Mouse (Mus musculus) lung, embryonic 16.5 days (tissue): ENCODE data around the gene Sema3f. TPM values are rescaled to one million over a fixed set of nuclear protein-coding genes. Genes with fewer than 3 reads are reported as not detected.

Experiments used
- ATAC-seq: fragments of 200-750 bp; cut with Nextera tagmentation; 2 replicates; pipeline ENCODE4 v1.8.0; 2017; ENCODE audit warnings: low read depth, mild to moderate bottlenecking, moderate library complexity
- H3K27ac ChIP-seq: fragments of 300-500 bp; sonication (generic); 2 replicates; pipeline ENCODE4 v1.5.1; 2014; ENCODE audit warnings: mild to moderate bottlenecking, control low read depth, low read length
- H3K27me3 ChIP-seq: fragments of 300-500 bp; sonication (generic); 2 replicates; pipeline ENCODE4 v1.6.1; 2014; ENCODE audit warnings: low read depth, low read length, mixed read lengths; ENCODE audit not compliant: control insufficient read depth, insufficient read depth
- H3K36me3 ChIP-seq: fragments of 300-500 bp; sonication (generic); 2 replicates; pipeline ENCODE4 v1.6.1; 2014; ENCODE audit warnings: low read length; ENCODE audit not compliant: control insufficient read depth, insufficient read depth
- H3K4me1 ChIP-seq: fragments of 300-500 bp; sonication (generic); replicated peaks from 2 replicates; pipeline ENCODE4 v1.6.1; 2014; ENCODE audit warnings: low read length, mixed read lengths; ENCODE audit not compliant: control insufficient read depth, insufficient read depth
- H3K4me2 ChIP-seq: fragments of 300-500 bp; sonication (generic); 2 replicates; pipeline ENCODE4 v1.6.1; 2014; ENCODE audit warnings: low read depth, low read length, control low read depth
- H3K4me3 ChIP-seq: fragments of 300-500 bp; sonication (generic); 2 replicates; pipeline ENCODE4 v1.5.1; 2014; ENCODE audit warnings: mild to moderate bottlenecking, low read length, control low read depth
- H3K9ac ChIP-seq: fragments of 300-500 bp; sonication (generic); 2 replicates; pipeline ENCODE4 v1.6.1; 2014; ENCODE audit warnings: low read length, control low read depth
- H3K9me3 ChIP-seq: fragments of 300-500 bp; sonication (generic); 2 replicates; pipeline ENCODE4 v1.6.1; 2016; ENCODE audit warnings: low read length; ENCODE audit not compliant: control insufficient read depth
- WGBS: fragments of 180-500 bp; shearing (Covaris S2); extraction: QIAGEN DNeasy Blood & Tissue Kit; methylation state at CpG from one replicate; pipeline ENCODE4 v1.1.7; 2014; 5-methylcytosine and 5-hydroxymethylcytosine counted together
- polyA plus RNA-seq: library from polyadenylated mRNA; unstranded; fragments of >200 nt; fragmentation: Nextera tagmentation; extraction: Ambion mirVana; gene quantifications from 2 replicates; pipeline ENCODE4 v1.2.1, GENCODE M21; 2015

Sema3f gene
- polyA plus RNA-seq, 1 experiment from 2014 or later, result 10.4 TPM

DNA sequence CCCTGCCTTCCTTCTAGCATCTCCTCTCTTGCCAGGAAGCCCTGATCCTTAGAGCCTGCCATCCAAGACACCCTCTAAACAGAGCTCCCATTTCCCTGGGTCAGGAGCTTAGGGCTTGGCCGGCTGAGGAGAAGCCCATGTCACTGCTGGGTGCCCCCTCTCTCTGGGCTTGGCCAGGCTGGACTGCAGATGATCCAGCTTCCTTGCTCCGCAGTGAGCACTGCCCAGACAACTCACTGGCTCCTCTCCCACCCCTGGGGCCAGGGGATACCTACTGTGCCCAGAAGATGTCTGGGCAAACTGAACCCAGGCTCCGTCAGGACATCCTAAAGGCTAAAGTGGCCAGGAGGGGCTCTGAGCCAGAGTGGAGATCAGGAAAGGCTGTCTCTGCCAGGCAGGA, 50.3 kb downstream of the Sema3f start:
- 84% methylated on average over 3 of the region's 3 CpGs for WGBS
- H3K4me1 ChIP-seq, result no peaks in the 10 kb centered on the region
- no peak overlapping the region for H3K9ac ChIP-seq
- H3K9me3 ChIP-seq, result no peaks in the 10 kb centered on the region
- no peak for ATAC-seq
- H3K4me2 ChIP-seq, result no peak overlapping the region
- no peak overlapping the region for H3K4me3 ChIP-seq
- H3K36me3 ChIP-seq, result no peaks in the 10 kb centered on the region
- no peak overlapping the region for H3K27ac ChIP-seq
- no peaks in the 10 kb centered on the region for H3K27me3 ChIP-seq

DNA sequence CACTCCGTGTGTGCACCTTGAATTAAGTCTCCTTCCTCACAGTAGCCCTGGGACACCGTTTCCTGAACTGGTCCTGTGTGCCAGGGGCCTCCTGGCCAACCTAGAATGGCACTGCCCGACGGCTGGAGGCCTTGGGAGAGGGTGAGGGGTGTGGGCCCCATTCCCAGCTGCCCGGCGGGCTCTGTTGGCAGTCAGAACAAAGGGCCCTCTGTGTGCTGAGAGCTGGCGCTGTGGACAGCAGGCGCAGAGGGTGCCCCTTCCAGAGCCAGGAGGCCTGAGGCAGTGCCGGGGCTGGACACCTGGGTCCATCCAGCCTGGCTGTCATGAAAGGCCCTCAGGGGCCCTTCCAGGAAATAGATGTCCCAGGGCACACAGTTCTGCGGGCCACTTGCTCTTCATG, 50.7 kb downstream of the Sema3f start:
- WGBS, result 71% methylated on average over 10 of the region's 10 CpGs
- Histone ChIP-seq H3K27me3 (no peaks in the 10 kb centered on the region), H3K4me2 (no peak overlapping the region), H3K27ac (no peak overlapping the region), H3K9me3 (no peaks in the 10 kb centered on the region), H3K36me3 (no peaks in the 10 kb centered on the region), H3K4me1 (no peaks in the 10 kb centered on the region), H3K4me3 (no peak overlapping the region), H3K9ac (no peak overlapping the region)
- 0 out of 2 replicates have a peak, but pooled peaks have one; percentile 44 for ATAC-seq

DNA sequence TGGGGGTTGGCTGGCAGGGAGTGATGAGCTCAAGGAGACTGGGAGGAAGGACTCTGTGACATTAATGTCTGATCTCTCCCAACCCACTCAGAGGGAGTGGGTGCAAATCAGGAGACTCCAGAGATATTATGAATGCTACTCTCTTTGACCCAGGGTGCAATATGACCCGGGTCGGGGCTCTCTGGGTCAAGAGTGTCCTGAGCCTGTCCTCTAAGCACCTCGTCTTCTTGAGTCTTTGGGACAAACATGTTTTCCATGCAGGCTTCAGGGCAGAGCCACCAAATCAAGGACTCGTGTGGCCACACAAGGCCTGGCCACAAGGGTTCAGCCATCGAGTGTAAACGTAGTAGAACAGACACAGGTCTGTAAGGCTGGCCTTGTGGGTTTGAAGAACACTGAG, 52.2 kb downstream of the Sema3f start:
- ATAC-seq, result no peak
- Histone ChIP-seq H3K27ac (no peak overlapping the region), H3K9me3 (no peaks in the 10 kb centered on the region), H3K4me3 (no peak overlapping the region), H3K4me1 (no peaks in the 10 kb centered on the region), H3K9ac (no peak overlapping the region), H3K4me2 (no peak overlapping the region), H3K27me3 (no peaks in the 10 kb centered on the region), H3K36me3 (no peaks in the 10 kb centered on the region)
- 74% methylated on average over 6 of the region's 6 CpGs for WGBS

DNA sequence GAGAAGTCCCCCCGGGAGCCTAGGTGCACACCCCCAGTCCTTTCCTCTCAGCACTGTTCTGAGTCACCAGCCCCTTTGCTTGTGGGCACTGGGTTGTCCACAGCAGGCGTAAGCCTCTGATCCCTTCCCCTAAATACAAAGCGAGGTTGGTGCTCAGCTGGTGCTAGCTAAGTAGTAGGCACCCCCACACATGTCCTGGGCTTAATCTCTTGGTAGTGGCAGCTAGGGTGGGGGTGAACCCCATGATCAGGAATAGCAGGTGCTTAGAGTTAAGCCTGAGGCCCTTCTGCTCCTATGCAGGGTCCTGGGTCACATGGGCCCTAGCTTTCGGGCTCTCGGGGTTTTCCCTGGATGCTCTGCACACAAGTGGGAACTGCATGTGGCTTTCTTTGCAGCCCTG, 53.1 kb downstream of the Sema3f start:
- 86% methylated on average over 5 of the region's 5 CpGs for WGBS
- H3K4me2 ChIP-seq, result no peak overlapping the region
- no peaks in the 10 kb centered on the region for H3K36me3 ChIP-seq
- no peak overlapping the region for H3K4me3 ChIP-seq
- H3K4me1 ChIP-seq, result no peaks in the 10 kb centered on the region
- H3K9me3 ChIP-seq, result no peaks in the 10 kb centered on the region
- H3K9ac ChIP-seq, result no peak overlapping the region
- H3K27ac ChIP-seq, result no peak overlapping the region
- no peaks in the 10 kb centered on the region for H3K27me3 ChIP-seq
- ATAC-seq, result 0 out of 2 replicates have a peak, but pooled peaks have one; percentile 24

DNA sequence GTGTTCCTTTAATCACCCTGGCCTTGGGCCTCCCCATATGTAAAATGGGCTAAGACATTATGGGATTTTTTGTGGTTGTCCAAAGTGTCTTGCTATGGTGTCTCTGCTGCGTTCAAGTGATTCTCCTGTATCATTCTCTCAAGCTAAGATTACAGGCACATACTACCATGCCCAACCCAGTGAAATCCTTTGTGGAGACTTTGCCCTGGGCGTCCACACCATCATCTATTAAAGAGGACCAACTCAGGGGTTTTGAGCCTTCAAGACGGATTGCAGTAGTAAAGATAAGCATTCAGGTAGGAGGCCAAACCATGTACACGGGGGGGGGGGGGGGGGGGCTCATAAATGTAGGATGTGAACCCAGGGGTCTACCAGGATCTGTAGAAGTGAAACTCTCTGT, 55.7 kb downstream of the Sema3f start:
- Histone ChIP-seq H3K4me3 (no peak overlapping the region), H3K36me3 (no peaks in the 10 kb centered on the region), H3K27ac (no peak overlapping the region), H3K9ac (no peak overlapping the region), H3K27me3 (no peaks in the 10 kb centered on the region), H3K4me1 (peaks cover 1% of the 10 kb centered on the region), H3K4me2 (no peak overlapping the region), H3K9me3 (no peaks in the 10 kb centered on the region)
- no peak for ATAC-seq
- WGBS, result 81% methylated on average over 4 of the region's 4 CpGs

DNA sequence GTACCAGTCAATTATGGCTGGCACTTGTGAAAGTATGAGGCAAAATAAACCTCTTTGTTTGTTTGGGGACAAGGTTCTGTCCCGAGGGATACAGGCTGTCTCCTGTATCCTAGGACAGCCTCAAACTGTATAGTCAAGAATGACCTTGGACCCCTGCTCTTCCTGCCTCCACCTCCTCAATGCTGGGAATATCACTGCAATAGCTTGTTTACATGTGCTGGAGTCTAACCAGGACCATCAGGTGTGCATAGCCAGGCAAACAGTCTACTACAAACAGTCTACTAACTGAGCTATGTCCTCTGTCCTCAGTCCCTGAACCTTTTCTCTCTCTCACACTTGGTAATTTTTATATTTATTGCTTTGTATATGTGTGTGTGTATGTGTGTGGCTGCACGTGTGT, 56.8 kb downstream of the Sema3f start:
- Histone ChIP-seq H3K27ac (no peak overlapping the region), H3K9ac (no peak overlapping the region), H3K4me3 (no peak overlapping the region), H3K9me3 (no peaks in the 10 kb centered on the region), H3K36me3 (no peaks in the 10 kb centered on the region), H3K4me1 (peaks cover 6% of the 10 kb centered on the region), H3K4me2 (no peak overlapping the region), H3K27me3 (no peaks in the 10 kb centered on the region)
- WGBS, result 71% methylated on average over 2 of the region's 2 CpGs
- ATAC-seq, result no peak

GRCm38 (mm10) chr9:107650708-107651481, 59.4 kb downstream of the Sema3f start:
- H3K27me3 ChIP-seq, result no peaks in the 10 kb centered on the region
- no peaks in the 10 kb centered on the region for H3K36me3 ChIP-seq
- no peak overlapping the region for H3K4me3 ChIP-seq
- no peaks in the 10 kb centered on the region for H3K9me3 ChIP-seq
- no peak overlapping the region for H3K27ac ChIP-seq
- no peak overlapping the region for H3K4me2 ChIP-seq
- H3K4me1 ChIP-seq, result peaks cover 6% of the 10 kb centered on the region
- no peak overlapping the region for H3K9ac ChIP-seq
- WGBS, result 25% methylated on average over 12 of the region's 12 CpGs
- ATAC-seq, result 0 out of 2 replicates have a peak, but pooled peaks have one; percentile 15

DNA sequence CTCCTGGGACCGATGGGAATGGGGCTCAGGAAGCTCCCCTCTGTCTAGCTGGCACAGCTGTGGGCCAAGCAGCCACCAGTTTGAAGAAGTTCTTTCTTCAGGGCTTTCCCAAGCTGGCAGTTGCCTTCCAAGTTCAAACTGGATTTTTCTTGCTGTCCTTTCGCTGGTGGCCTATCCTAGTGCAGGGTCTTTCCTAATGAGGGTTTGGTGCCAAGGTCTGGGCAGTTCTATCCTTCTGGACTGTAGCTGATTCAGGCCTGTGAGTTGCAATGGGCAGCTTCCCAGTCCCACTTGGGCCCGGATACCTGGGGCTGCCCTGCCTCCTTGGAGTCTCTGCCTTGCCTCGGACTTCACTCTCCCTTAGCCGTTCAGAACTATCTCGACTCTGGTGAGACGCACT, 60.0 kb downstream of the Sema3f start:
- Histone ChIP-seq H3K27me3 (no peaks in the 10 kb centered on the region), H3K4me3 (no peak overlapping the region), H3K36me3 (no peaks in the 10 kb centered on the region), H3K9me3 (no peaks in the 10 kb centered on the region), H3K4me1 (peaks cover 8% of the 10 kb centered on the region), H3K27ac (no peak overlapping the region), H3K9ac (no peak overlapping the region), H3K4me2 (no peak overlapping the region)
- WGBS, result 61% methylated on average over 7 of the region's 7 CpGs
- no peak for ATAC-seq

GRCm38 (mm10) chr9:107648767-107649166, 61.5 kb downstream of the Sema3f start:
- no peaks in the 10 kb centered on the region for H3K36me3 ChIP-seq
- peaks cover 14% of the 10 kb centered on the region for H3K4me1 ChIP-seq
- no peak overlapping the region for H3K9ac ChIP-seq
- no peak overlapping the region for H3K4me2 ChIP-seq
- no peaks in the 10 kb centered on the region for H3K27me3 ChIP-seq
- ATAC-seq, result no peak
- no peak overlapping the region for H3K4me3 ChIP-seq
- H3K27ac ChIP-seq, result no peak overlapping the region
- no peaks in the 10 kb centered on the region for H3K9me3 ChIP-seq
- 46% methylated on average over 3 of the region's 3 CpGs for WGBS
